Mouse (Mus musculus) thymus, adult 2 months (tissue): ENCODE data around the gene Hexdc.

Source experiments
- CTCF ChIP-seq: fragments of 200-500 bp; IDR thresholded peaks from 2 replicates; pipeline ENCODE4 v1.5.1; 2012; ENCODE audit warnings: mild to moderate bottlenecking, control low read depth, low read length, moderate library complexity, borderline replicate concordance; ENCODE audit not compliant: control insufficient read depth, poor library complexity, insufficient read depth; ENCODE audit errors: extremely low read depth
- POLR2A ChIP-seq: fragments of 200-500 bp; IDR thresholded peaks from 2 replicates; pipeline ENCODE4 v1.6.1; 2012; ENCODE audit warnings: mild to moderate bottlenecking, low read length, control low read depth, moderate library complexity; ENCODE audit not compliant: control insufficient read depth, poor library complexity, insufficient read depth; ENCODE audit errors: extremely low read depth

DNA sequence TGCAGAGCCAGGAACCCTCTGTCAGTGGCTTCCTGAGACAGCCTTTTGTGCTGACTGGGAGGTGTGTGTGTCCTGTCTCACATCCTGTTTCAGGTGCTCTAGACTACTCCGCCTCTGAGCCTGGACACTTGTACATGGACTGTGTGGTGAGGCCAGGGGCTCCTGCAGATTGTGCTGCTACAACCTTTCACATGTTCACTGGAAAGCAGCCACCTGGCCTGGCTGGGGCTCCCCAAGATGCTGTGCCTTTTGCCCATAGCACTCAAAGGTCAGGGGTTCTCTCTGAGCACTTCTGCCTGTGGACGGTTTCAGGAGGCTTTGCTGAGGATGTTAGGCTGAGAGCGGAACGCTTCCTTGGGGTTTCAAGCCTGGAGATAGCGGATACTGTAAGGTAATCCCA lies 16.5 kb downstream of the Hexdc start:
- no peak for TF ChIP-seq POLR2A
- no peak for TF ChIP-seq CTCF
